Mouse (Mus musculus): ENCODE results near the gene Dalrd3.

Dalrd3 gene

GRCm38 (mm10) chr9:108569381-108570206 lies at the start of gene Dalrd3:
Gene Dalrd3 (plus strand): TSS chr9:108569886.
- peak; percentile 78 to 79 for DNase-seq (ENCODE audit: low spot score in 2 of 2)

GRCm38 (mm10) chr9:108521604-108522003 lies 48.1 kb upstream of the Dalrd3 start:
- DNase-seq (ENCODE audit: low spot score in 2 of 2) = no peak

GRCm38 (mm10) chr9:108523341-108523740 lies 46.3 kb upstream of the Dalrd3 start:
- DNase-seq (ENCODE audit: low spot score in 2 of 2) = no peak

- no peak for DNase-seq (ENCODE audit: low spot score in 2 of 2)
Measured at GRCm38 (mm10) chr9:108525400-108525799, 44.3 kb upstream of the Dalrd3 start.

GRCm38 (mm10) chr9:108530954-108531353 lies 38.7 kb upstream of the Dalrd3 start:
- DNase-seq (ENCODE audit: low spot score in 2 of 2) = no peak

GRCm38 (mm10) chr9:108531496-108531895 lies 38.2 kb upstream of the Dalrd3 start:
- DNase-seq (ENCODE audit: low spot score in 2 of 2) = no peak

- no peak for DNase-seq (ENCODE audit: low spot score in 2 of 2)
Measured at GRCm38 (mm10) chr9:108540846-108541245, 28.8 kb upstream of the Dalrd3 start.

- no peak for DNase-seq (ENCODE audit: low spot score in 2 of 2)
Measured at GRCm38 (mm10) chr9:108545986-108546385, 23.7 kb upstream of the Dalrd3 start.

GRCm38 (mm10) chr9:108546875-108547274 lies 22.8 kb upstream of the Dalrd3 start:
- DNase-seq (ENCODE audit: low spot score in 2 of 2) = no peak

GRCm38 (mm10) chr9:108559169-108559568 lies 10.5 kb upstream of the Dalrd3 start:
- DNase-seq (ENCODE audit: low spot score in 2 of 2) = no peak

GRCm38 (mm10) chr9:108560227-108560841 lies 9.4 kb upstream of the Dalrd3 start, which contains the start of gene Impdh2:
Gene Impdh2 (plus strand): TSS chr9:108560286.
- DNase-seq (ENCODE audit: low spot score in 2 of 2) = peak; percentile 82 to 85

- DNase-seq (ENCODE audit: low spot score in 2 of 2) = no peak
Measured at GRCm38 (mm10) chr9:108563671-108564070, 6.0 kb upstream of the Dalrd3 start.

GRCm38 (mm10) chr9:108564131-108564530 lies 5.6 kb upstream of the Dalrd3 start:
- no peak for DNase-seq (ENCODE audit: low spot score in 2 of 2)

- DNase-seq (ENCODE audit: low spot score in 2 of 2) = no peak
Measured at GRCm38 (mm10) chr9:108565881-108566814, 3.5 kb upstream of the Dalrd3 start.

- peak; percentile 96 for DNase-seq (ENCODE audit: low spot score in 2 of 2)
Measured at GRCm38 (mm10) chr9:108566815-108567776, 2.6 kb upstream of the Dalrd3 start, which contains the start of gene Ndufaf3. Gene Ndufaf3 (minus strand): TSS chr9:108567434.

- no peak for DNase-seq (ENCODE audit: low spot score in 2 of 2)
Measured at GRCm38 (mm10) chr9:108567931-108568419, 1.7 kb upstream of the Dalrd3 start.

GRCm38 (mm10) chr9:108568511-108568921 lies 1.2 kb upstream of the Dalrd3 start:
- no peak for DNase-seq (ENCODE audit: low spot score in 2 of 2)

GRCm38 (mm10) chr9:108570207-108570896 lies 666 bp downstream of the Dalrd3 start:
- DNase-seq (ENCODE audit: low spot score in 2 of 2) = no peak

GRCm38 (mm10) chr9:108571401-108571973 lies 1.8 kb downstream of the Dalrd3 start:
- no peak for DNase-seq (ENCODE audit: low spot score in 2 of 2)

GRCm38 (mm10) chr9:108572321-108572720 lies 2.6 kb downstream of the Dalrd3 start:
- no peak for DNase-seq (ENCODE audit: low spot score in 2 of 2)
